Mouse (Mus musculus): ENCODE measurements around the gene Gm42906. TPM values are rescaled to one million over a fixed set of nuclear protein-coding genes. Genes with fewer than 3 reads are reported as not detected.

The Gm42906 gene
- total RNA-seq, 2 experiments from 2014 or later = 1.6 TPM; not detected in 1

DNA sequence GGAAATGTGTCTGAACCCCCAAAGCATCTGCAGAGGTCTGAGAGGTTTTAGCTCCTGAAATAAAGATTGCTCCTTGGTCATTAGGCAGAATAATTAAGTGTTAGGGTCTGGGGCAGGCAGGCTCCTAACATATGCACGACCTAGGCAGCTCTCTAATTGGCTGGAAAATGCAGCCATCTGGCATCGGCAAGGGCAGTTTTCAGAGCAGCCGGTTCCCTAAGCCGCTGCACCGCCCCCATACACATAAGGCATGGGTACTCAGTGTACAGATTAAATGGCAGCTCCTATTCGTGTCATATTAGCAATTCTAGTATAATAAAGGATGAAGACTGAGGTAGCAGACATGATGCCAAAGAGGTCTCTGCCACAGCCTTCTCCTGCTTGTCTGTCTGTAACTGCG lies 400.8 kb downstream of the Gm42906 start:
- intact Hi-C loops (cut with DNase I) = loop anchor here (5.0 kb wide), 1 partner anchor 50 kb away; no protein-coding TSS in a partner anchor
- DNase-seq (ENCODE audit: low spot score in 2 of 2) = no peak

- intact Hi-C loops (cut with DNase I) = loop anchor here (5.0 kb wide), 1 partner anchor 51 kb away; no protein-coding TSS in a partner anchor
Measured at GRCm38 (mm10) chr5:151026069-151026468, 401.9 kb downstream of the Gm42906 start.

DNA sequence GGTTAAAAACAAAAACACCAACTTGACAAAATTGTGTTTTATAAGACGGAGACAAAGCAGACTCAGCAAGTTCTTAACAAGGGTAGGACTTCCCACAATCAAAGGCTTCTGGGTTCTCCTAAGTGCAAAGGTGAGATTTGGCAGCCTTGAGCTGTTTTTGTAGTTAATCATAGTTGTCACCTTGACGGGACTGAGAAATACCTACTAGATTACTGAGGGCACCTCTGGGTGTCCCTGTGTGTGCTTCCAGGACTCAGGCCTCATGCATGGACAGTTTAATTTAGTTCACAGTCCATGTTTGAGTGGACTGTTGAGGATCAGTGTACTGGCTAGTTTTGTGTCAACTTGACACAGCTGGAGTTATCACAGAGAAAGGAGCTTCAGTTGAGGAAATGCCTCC lies 403.5 kb downstream of the Gm42906 start:
- DNase-seq (ENCODE audit: low spot score in 2 of 2) = no peak
- intact Hi-C loops (cut with DNase I) = loop anchor here (5.0 kb wide), 2 partner anchors 38 to 113 kb away; no protein-coding TSS in a partner anchor

More at GRCm38 (mm10) chr5:151026069-151026468, 401.9 kb downstream of the Gm42906 start:
- no peak for DNase-seq (ENCODE audit: low spot score in 2 of 2)

DNA sequence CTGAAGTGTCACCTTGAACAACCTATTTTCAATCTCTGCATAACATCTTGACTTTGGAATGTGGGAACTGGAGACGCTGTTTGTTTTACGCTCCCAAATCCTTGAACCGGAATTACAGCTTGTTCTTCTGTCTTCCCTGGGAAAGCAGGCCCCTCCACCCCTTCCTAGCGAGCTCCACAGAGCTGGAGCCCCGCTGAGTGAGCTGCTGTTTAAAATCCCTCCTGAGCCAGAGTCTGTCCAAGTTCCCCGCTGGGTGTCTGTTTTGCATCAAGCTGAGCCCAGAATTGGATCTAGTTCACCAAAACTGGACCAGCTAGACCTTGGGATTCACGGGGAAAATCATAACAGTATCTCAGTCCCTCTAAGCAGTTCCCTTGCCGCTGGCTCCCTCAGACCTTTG lies 404.5 kb downstream of the Gm42906 start:
- intact Hi-C loops (cut with DNase I) = loop anchor here (5.0 kb wide), 2 partner anchors 39 to 114 kb away; no protein-coding TSS in a partner anchor
- DNase-seq (ENCODE audit: low spot score in 2 of 2) = peak; percentile 57 to 58

DNA sequence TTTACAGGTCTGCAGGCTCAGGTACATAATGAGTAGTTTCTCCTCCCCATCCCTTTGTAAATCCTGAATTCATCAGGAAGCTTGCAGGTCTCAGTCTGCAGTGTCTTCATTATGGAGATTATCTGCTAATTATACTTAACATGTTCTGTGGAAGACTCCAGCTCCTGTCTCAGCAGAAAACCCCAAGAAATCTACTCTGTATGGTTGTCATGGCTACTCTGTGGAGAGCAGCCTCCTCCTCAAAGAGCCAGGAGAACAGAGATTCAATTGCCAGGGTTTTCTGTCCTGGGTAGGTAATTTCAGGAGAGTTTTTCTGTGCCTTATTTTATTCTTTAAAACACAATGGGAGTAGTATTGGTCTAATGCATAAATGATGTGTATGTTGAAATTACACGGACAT lies 405.0 kb downstream of the Gm42906 start:
- peak; percentile 27 to 70 for DNase-seq (ENCODE audit: low spot score in 2 of 2)
- intact Hi-C loops (cut with DNase I) = loop anchor here (5.0 kb wide), 2 partner anchors 39 to 114 kb away; no protein-coding TSS in a partner anchor

DNA sequence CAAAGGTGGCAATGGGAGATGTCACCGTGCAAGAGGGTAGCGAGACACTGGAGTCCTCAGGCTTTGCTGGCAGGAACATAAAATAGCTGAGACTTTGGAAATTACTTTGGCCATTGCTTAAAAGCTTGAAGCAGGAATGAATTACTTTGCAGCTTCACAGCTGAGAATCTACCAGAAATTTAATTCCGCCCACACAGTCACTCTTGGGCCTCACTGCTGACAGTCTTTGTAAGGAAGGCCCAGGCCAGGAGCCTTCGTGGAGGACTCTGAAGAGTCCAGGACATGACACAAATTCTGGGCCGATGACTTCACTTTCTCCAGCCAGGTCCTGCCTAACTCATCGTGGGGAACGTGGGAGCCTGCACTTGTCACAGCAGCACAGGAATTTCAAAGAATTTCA lies 405.9 kb downstream of the Gm42906 start:
- intact Hi-C loops (cut with DNase I) = loop anchor here (5.0 kb wide), 2 partner anchors 40 to 115 kb away; no protein-coding TSS in a partner anchor
- DNase-seq (ENCODE audit: low spot score in 2 of 2) = peak; percentile 26 to 74

- no peak for DNase-seq (ENCODE audit: low spot score in 2 of 2)
- intact Hi-C loops (cut with DNase I) = loop anchor here (5.0 kb wide), 2 partner anchors 41 to 116 kb away; no protein-coding TSS in a partner anchor
Measured at GRCm38 (mm10) chr5:151020831-151021230, 407.1 kb downstream of the Gm42906 start.

GRCm38 (mm10) chr5:151020031-151020820 lies 407.7 kb downstream of the Gm42906 start:
- intact Hi-C loops (cut with DNase I) = loop anchor here (5.0 kb wide), 2 partner anchors 42 to 117 kb away; no protein-coding TSS in a partner anchor
- DNase-seq (ENCODE audit: low spot score in 2 of 2) = peak; percentile 45 to 70

- intact Hi-C loops (cut with DNase I) = no loop called here
- no peak for DNase-seq (ENCODE audit: low spot score in 2 of 2)
Measured at GRCm38 (mm10) chr5:151018959-151019358, 409.0 kb downstream of the Gm42906 start.

DNA sequence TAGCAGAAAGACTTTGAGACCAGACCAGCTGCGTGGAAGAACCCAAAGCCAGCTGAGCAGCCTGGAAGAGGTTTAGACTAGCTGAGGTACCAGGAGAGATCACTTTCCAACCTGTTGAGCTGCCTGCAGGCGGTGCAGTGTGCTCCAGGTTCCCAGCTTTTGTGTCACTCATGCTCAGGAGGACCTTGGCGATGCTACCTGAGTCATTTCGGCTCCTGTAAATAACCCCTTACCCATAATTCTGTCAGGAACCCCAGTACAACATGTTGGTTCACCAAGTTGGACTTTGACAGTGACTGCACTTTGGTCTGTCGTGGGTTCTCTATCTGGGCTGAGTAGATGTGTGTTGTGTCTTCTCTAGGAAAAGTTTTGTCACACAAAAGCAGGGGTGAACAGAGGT lies 409.5 kb downstream of the Gm42906 start:
- DNase-seq (ENCODE audit: low spot score in 2 of 2) = no peak
- intact Hi-C loops (cut with DNase I) = no loop called here

Other genes starting within 250 kb of the Gm42906 start
- 10 to 100 TPM; 10.7 to 11.7 TPM for gene Stard13, start 194.3 kb downstream of the Gm42906 start, total RNA-seq (2021)
- gene Vmn2r18, start 177.9 kb upstream of the Gm42906 start, total RNA-seq (2021) = not detected
- gene Rfc3, start 223.1 kb upstream of the Gm42906 start, total RNA-seq (2021) = 1 to 10 TPM; 5.3 to 6.6 TPM

Measured in left cerebral cortex, postnatal 14 days (tissue).